Mouse (Mus musculus) kidney, adult 2 months (tissue): ENCODE results near the gene Mrpl34.

Experiments used
- CTCF ChIP-seq: fragments of 200-500 bp; conservative IDR thresholded peaks from 2 replicates; pipeline ENCODE4 v1.5.1; 2011; ENCODE audit warnings: low read depth, mild to moderate bottlenecking, control low read depth, low read length, moderate library complexity, mixed read lengths; ENCODE audit not compliant: insufficient read depth, insufficient read length
- POLR2A ChIP-seq: fragments of 200-500 bp; IDR thresholded peaks from one replicate; pipeline ENCODE4 v1.6.1; 2011; ENCODE audit warnings: low read depth, low read length, control low read depth

- TF ChIP-seq POLR2A, result no peak
- TF ChIP-seq CTCF, result no peak
These were observed 42.9 kb downstream of the Mrpl34 start for GRCm38 (mm10) chr8:71507589-71508104.
